ENCODE assay signal across 8 mouse cellular contexts in the genomic region with DNA sequence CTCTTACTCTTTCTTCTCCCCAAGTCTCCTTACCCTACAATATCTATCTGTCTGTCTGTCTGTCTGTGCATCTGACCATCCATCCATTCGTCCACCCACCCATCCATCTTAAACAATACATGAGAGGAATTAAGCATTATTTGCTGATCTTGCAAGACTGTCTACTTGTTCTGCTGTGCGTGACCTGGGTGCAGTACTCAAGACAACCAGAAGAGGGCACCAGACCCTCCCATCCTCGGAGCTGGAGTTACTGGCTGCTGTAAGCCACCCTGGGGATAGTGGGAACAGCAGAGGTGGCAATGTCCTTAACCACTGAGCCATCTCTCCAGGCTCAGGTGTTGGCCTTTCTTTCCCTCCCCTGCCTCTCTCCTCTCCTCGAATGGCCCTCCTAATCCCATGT.
DNase-seq lines count a peak whose midpoint lies in the region; ATAC-seq and TF ChIP-seq lines count a peak whose summit lies in the region.

No protein-coding gene starts in this region.

- peaks cover 36% of the 10 kb centered on the region for H3K27me3 ChIP-seq in liver, embryonic 11.5 days (replicated peaks; ENCODE audit: control insufficient read depth, insufficient read depth, low read length)

- peak; percentile 13 for DNase-seq in heart, adult 8-10 months (ENCODE audit: low spot score)
- no peak for DNase-seq in heart, postnatal 25 days (ENCODE audit: low spot score)
- peak; percentile 72 for DNase-seq in A20 (ENCODE audit: low read depth, low spot score)
- DNase-seq in R1 (ENCODE audit: low read depth, low spot score): peak; percentile 81
- peak; percentile 60 for DNase-seq in gastrocnemius, adult 2 months
- DNase-seq in liver, embryonic 11.5 days (ENCODE audit: low spot score): peak; percentile 48
- DNase-seq in spleen, postnatal 4 days (ENCODE audit: low spot score in 2 of 2): peak; percentile 39 to 74
- DNase-seq in layer of hippocampus, adult 11-12 months (ENCODE audit: low spot score): no peak

- no peaks in the 10 kb centered on the region for H3K9me3 ChIP-seq in liver, embryonic 11.5 days (ENCODE audit: control insufficient read depth, low read length)

- H3K36me3 ChIP-seq in liver, embryonic 11.5 days (ENCODE audit: control insufficient read depth, insufficient read depth, low read length): no peaks in the 10 kb centered on the region

- ATAC-seq in liver, embryonic 11.5 days (replicated peaks; ENCODE audit: low FRiP score): no peak

- H3K9ac ChIP-seq in liver, embryonic 11.5 days (ENCODE audit: low read depth, low read length): no peak overlapping the region

- no peak overlapping the region for H3K4me3 ChIP-seq in gastrocnemius, adult 2 months
- H3K4me3 ChIP-seq in liver, embryonic 11.5 days (ENCODE audit: low read depth, low read length): no peak overlapping the region

- no peak overlapping the region for H3K4me2 ChIP-seq in liver, embryonic 11.5 days

- 51% methylated on average over 4 of the region's 4 CpGs for WGBS in liver, embryonic 11.5 days

- no peak overlapping the region for H3K27ac ChIP-seq in gastrocnemius, adult 2 months
- no peak overlapping the region for H3K27ac ChIP-seq in liver, embryonic 11.5 days (ENCODE audit: low read depth, low read length)

- intact Hi-C loops in heart, postnatal 25 days (cut with DNase I): no loop called here
- intact Hi-C loops in gastrocnemius, adult 2 months (cut with DNase I): loop anchor here (1.0 kb wide), 1 partner anchor 194 kb away; no protein-coding TSS in a partner anchor

- peak; percentile 71 for TF ChIP-seq CTCF in gastrocnemius, adult 2 months (IDR thresholded peaks at IDR 0.05)

- H3K4me1 ChIP-seq in liver, embryonic 11.5 days (replicated peaks; ENCODE audit: control insufficient read depth, insufficient read depth, low read length): peaks cover 13% of the 10 kb centered on the region; the same call in 1 of the 2 replicates

Comparison
In these comparisons a context has a peak if more than half of its experiments do, and no peak if none do; other contexts are left out.
1. DNase-seq: peak in heart, adult 8-10 months (single experiment), A20 (single experiment), R1 (single experiment), gastrocnemius, adult 2 months (single experiment), liver, embryonic 11.5 days (single experiment) and spleen, postnatal 4 days (2 of 2); none in heart, postnatal 25 days (single experiment) and layer of hippocampus, adult 11-12 months (single experiment).